Mouse (Mus musculus) ovary, postnatal 10 days (tissue): ENCODE data around the gene Rgs3.

Source experiments
- DNase-seq: peaks from one replicate; pipeline ENCODE4 v3.0.0; 2022; ENCODE audit warnings: low spot score

Gene Rgs3

GRCm38 (mm10) chr4:62659861-62660553, 100.4 kb downstream of the Rgs3 start:
- no peak for DNase-seq

DNA sequence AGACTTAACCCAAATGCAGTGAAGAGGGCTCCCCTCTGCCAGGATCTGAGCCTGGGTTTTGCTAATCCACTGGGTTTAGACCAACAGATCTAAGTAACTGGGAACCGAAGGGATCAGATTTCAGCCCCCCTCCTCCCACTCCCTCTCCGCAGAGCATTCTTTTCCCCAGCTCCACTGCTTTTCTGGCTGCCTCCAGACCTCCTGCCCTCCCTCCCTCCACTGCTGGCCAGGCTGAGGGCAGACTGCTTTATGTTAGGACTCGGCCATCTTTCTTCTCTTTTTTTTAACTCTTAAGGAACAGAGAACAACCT, 100.9 kb downstream of the Rgs3 start:
- no peak for DNase-seq

DNA sequence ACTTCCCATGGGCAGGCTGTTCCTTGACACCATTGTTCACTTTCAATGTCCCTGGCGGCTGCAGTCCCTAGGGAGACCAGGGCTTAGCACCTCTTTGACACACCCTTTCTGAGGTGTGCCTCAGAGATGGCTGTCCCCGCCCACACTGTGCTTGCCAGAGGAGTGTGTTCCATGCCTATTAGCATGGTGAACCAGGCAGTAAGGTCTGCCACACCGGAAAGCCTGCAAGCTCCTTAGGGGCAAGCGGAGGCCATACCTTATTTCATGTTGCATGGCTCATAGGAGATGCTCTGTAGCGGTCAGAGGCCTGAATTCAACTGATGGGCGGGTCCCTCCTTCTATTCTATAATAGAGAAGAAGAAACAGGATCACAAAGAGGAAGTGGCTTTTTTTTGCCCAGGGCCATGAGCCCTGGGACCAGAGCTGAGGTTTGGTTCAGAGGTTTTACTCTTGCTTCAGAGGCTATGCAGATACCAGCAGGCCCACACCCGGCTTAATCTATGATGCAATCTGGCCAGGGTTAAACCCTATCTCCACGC, 101.7 kb downstream of the Rgs3 start:
- DNase-seq = no peak

DNA sequence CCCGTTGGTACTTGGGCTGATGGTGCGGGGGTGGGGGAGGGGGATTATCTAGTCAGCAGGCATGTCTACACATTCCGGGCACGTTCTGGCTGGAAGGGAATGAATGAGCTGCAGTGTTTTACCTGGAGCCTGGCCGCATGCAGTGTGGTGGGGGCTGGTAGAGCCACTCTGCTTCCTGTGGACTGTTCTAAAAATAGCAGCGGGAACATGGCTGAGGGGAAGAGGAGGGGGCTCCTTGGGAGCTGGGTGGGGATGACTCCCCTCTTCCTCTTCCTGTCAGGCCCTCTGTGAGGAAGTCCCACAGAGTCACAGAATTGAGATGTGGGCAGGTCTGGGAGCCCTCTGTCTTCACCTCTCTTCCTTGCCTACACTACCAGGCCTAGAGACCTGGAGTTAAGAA, 103.7 kb downstream of the Rgs3 start:
- no peak for DNase-seq

DNA sequence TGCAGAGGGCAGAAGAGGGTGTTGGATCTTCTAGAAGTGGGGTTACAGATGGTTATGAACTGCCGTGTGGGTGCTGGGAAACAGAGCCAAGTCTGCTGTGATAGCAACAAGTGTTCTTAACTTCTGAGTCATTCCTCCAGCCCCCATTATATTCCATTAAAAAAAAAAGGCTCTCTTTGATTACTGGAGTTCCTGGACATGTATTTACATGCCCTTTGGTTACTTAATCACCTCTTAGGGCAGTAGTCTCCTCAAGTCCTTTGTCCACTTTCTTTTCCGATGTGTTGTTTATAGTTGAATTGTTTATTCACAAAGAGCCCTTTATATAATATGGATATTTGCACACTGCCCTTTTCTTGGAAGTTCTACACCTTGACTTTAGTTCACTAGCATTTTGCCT, 106.2 kb downstream of the Rgs3 start:
- DNase-seq = no peak

- no peak for DNase-seq
Observed at GRCm38 (mm10) chr4:62668666-62669065, 109.0 kb downstream of the Rgs3 start.

- DNase-seq = no peak
Observed at GRCm38 (mm10) chr4:62669094-62670071, 109.7 kb downstream of the Rgs3 start.

GRCm38 (mm10) chr4:62673531-62674030, 113.9 kb downstream of the Rgs3 start:
- no peak for DNase-seq

GRCm38 (mm10) chr4:62674031-62674995, 114.7 kb downstream of the Rgs3 start:
- DNase-seq = no peak

DNA sequence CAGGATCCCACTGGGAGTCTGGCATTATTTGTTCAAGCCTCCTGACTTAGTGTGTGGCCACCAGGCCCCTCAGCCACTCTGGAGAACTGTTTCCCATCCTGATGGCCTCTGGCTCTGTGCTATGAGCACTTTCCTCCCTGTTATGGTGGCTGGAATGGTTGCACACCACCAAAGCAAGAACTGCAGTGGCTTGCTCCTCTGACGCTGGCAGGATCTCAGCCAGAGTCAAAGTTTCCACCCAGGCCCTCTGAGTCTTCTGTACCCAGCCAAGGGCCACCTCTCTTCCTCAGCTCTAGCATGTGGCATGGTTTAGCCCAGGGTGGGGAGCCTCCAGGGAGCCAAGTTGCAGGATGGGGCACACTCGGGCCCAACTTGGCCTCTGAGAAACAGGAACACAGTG, 115.7 kb downstream of the Rgs3 start:
- DNase-seq = no peak

- DNase-seq = no peak
Observed at GRCm38 (mm10) chr4:62677047-62677737, 117.5 kb downstream of the Rgs3 start.

DNA sequence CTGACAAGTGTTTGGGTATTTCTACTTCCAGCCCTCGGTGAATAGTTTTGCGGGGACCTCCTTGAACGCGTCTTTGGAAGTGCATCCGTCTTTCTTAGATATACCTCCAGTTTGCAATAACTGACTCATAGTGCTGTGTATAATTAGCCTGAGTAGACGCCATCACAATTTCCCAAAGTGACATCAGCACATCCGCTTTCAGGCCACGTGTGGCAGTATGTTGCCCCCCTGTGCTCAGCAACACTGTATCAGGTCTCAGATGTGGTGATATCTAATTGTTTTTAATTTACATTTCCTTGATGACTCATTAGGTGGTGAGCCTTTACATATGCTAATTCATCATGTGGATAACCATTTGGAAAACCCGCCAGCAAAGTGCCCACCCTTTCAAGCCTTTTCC, 119.5 kb downstream of the Rgs3 start:
- DNase-seq = no peak

- DNase-seq = no peak
Observed at GRCm38 (mm10) chr4:62681467-62681866, 121.8 kb downstream of the Rgs3 start.

GRCm38 (mm10) chr4:62682371-62682770, 122.7 kb downstream of the Rgs3 start:
- no peak for DNase-seq

DNA sequence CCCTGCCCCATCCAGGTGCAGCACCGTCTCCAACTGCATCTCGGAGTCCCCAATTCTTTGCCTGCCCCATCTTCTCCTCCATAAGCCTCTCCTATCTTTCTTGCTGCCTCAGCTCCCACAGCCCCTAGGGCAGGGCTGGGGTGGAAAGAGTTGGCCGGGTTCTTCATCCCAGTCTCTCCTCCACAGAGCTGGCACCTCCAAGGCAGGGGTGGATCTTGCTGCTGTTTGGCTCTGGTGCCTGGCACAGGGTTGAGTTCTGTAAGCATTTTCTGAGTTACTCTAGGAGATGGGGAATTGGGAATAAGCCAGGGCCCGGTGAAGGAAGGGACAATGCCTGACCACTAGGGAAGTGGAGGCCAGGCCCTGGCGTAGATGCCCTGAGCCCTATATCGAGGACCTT, 123.5 kb downstream of the Rgs3 start:
- no peak for DNase-seq

DNA sequence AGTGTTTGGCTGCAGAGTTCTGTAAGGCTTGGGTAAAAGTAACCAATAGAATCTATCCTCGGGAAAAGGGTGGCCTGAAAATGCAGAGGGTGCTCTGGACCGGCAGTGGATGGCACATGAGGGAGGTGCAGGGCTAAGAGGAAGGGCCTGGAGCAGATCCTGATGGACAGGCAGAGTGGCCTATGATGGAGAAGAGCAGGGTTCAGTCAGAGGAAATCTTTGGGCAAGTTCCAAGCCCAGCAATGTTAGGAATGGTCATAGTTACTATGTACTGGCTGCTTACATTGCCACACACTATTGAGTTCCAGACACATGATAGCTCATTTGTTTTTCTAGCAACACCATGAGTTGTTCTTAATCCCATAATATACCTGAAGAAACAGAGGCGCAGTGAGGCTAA, 124.7 kb downstream of the Rgs3 start:
- no peak for DNase-seq

DNA sequence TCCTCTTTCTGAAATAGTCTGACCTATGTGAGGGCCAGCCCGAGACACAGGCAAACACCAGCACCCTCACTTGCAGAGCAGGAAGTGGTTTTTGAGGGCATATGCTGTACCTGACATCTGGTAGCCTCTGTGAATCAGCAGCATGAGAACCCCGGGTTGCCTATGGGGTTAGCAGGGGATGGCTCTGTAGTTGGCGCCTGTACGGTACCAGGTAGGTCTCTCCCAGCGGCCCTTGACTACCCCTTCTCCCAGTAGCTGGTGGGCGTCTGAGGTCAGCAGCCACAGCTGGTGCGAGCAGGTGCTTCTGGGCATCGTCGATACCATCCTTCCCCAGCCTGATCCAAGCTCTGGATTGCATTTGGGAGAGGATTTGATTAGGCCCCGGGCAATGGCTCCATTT, 125.6 kb downstream of the Rgs3 start:
- no peak for DNase-seq

GRCm38 (mm10) chr4:62686769-62687168, 127.1 kb downstream of the Rgs3 start:
- DNase-seq = no peak

DNA sequence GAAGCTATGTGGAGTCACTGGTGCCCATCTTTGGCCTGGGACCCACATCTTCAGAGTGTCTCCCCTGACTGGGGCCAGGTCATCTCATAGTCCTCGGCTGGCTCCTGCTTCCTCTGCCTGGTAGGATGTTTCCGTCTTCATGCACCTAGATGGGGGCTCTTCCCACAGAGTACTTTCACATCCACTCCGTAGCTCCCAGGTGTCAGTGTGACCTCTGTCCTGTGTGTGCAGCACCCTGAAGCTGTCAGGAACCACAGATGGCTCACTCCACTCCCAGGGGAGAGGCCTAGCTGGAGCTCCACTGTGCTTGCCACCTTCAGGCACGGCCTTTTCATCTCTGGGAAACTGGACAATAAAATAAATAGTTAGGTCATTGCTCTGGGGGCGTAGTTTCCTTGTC, 128.5 kb downstream of the Rgs3 start:
- DNase-seq = no peak

- no peak for DNase-seq
Observed at GRCm38 (mm10) chr4:62690997-62691396, 131.3 kb downstream of the Rgs3 start.

DNA sequence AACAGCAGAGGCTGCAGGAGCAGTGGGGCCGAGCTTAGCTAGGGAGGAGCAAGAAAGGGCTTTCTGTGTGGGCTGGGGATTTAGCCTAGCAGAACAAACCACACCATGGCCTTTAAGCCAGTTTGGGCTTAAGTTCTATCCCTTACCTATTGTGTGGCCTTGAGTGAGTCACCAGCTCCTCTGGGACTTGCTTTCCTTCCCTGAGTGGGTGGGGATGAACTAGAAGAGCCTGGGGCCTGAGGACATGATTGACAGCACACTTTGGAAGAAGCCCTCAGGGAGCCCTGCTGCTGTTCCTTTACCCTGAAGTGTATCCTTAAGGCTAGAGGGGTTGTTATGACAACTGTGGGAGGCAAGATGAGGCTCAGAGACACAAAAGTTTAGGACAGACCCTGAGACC, 132.0 kb downstream of the Rgs3 start:
- no peak for DNase-seq
